Mouse (Mus musculus): ENCODE data around the gene Ppef2. TPM values are rescaled to one million over a fixed set of nuclear protein-coding genes. Genes with fewer than 3 reads are reported as not detected.
A peak's percentile ranks its signal among the peaks of the same experiment; 100 is the strongest.

The Ppef2 gene
- polyA plus RNA-seq, 1 experiment from 2014 or later = 0.45 TPM

- DNase-seq (ENCODE audit: low spot score) = no peak
- Histone ChIP-seq H3K27ac (replicated peaks) (no peak overlapping the region), H3K4me3 (no peak overlapping the region), H3K9me3 (no peaks in the 10 kb centered on the region), H3K36me3 (replicated peaks) (no peaks in the 10 kb centered on the region), H3K4me1 (peaks cover 8% of the 10 kb centered on the region), H3K27me3 (replicated peaks; ENCODE audit: low read depth, poor library complexity, severe bottlenecking) (0 out of 2 replicates have a peak, but pooled peaks cover 2% of the 10 kb centered on the region)
- 81% methylated on average over 4 of the region's 4 CpGs for whole genome bisulfite sequencing
These were observed 22.7 kb downstream of the Ppef2 start for GRCm38 (mm10) chr5:92233366-92233765.

- DNase-seq (ENCODE audit: low spot score) = no peak
- WGBS = 79% methylated on average over 10 of the region's 10 CpGs
- Histone ChIP-seq H3K27ac (replicated peaks) (no peak overlapping the region), H3K4me3 (no peak overlapping the region), H3K4me1 (peaks cover 8% of the 10 kb centered on the region), H3K9me3 (no peaks in the 10 kb centered on the region), H3K36me3 (replicated peaks) (no peaks in the 10 kb centered on the region), H3K27me3 (replicated peaks; ENCODE audit: low read depth, poor library complexity, severe bottlenecking) (no peaks in the 10 kb centered on the region)
These were observed 24.2 kb downstream of the Ppef2 start for GRCm38 (mm10) chr5:92231836-92232235.

GRCm38 (mm10) chr5:92230306-92230705 lies 25.8 kb downstream of the Ppef2 start:
- no peak overlapping the region for H3K27ac ChIP-seq (replicated peaks)
- no peaks in the 10 kb centered on the region for H3K27me3 ChIP-seq (replicated peaks; ENCODE audit: low read depth, poor library complexity, severe bottlenecking)
- H3K9me3 ChIP-seq = no peaks in the 10 kb centered on the region
- whole genome bisulfite sequencing = 85% methylated on average over 11 of the region's 11 CpGs
- no peak for DNase-seq (ENCODE audit: low spot score)
- H3K4me3 ChIP-seq = no peak overlapping the region
- no peaks in the 10 kb centered on the region for H3K36me3 ChIP-seq (replicated peaks)
- H3K4me1 ChIP-seq = peaks cover 5% of the 10 kb centered on the region

- 91% methylated on average over 3 of the region's 3 CpGs for WGBS
- no peak for DNase-seq (ENCODE audit: low spot score)
These were observed 26.6 kb downstream of the Ppef2 start for GRCm38 (mm10) chr5:92229514-92229913.

GRCm38 (mm10) chr5:92228776-92229175 lies 27.3 kb downstream of the Ppef2 start:
- H3K9me3 ChIP-seq = no peaks in the 10 kb centered on the region
- H3K27ac ChIP-seq (replicated peaks) = no peak overlapping the region
- DNase-seq (ENCODE audit: low spot score) = no peak
- no peaks in the 10 kb centered on the region for H3K27me3 ChIP-seq (replicated peaks; ENCODE audit: low read depth, poor library complexity, severe bottlenecking)
- H3K36me3 ChIP-seq (replicated peaks) = no peaks in the 10 kb centered on the region
- H3K4me3 ChIP-seq = peak overlapping the region; percentile 11; the same call in 1 of the 2 replicates
- 26% methylated on average over 10 of the region's 10 CpGs for WGBS
- peaks cover 3% of the 10 kb centered on the region; the same call in 1 of the 2 replicates for H3K4me1 ChIP-seq

More at GRCm38 (mm10) chr5:92229514-92229913, 26.6 kb downstream of the Ppef2 start:
- Histone ChIP-seq H3K27me3 (replicated peaks; ENCODE audit: low read depth, poor library complexity, severe bottlenecking) (no peaks in the 10 kb centered on the region), H3K9me3 (no peaks in the 10 kb centered on the region), H3K4me3 (no peak overlapping the region), H3K4me1 (peaks cover 3% of the 10 kb centered on the region; the same call in 1 of the 2 replicates), H3K27ac (replicated peaks) (no peak overlapping the region), H3K36me3 (replicated peaks) (no peaks in the 10 kb centered on the region)

- H3K9me3 ChIP-seq = no peaks in the 10 kb centered on the region
- H3K36me3 ChIP-seq (replicated peaks) = no peaks in the 10 kb centered on the region
- no peak for DNase-seq (ENCODE audit: low spot score)
- no peak overlapping the region for H3K27ac ChIP-seq (replicated peaks)
- WGBS = 83% methylated on average over 7 of the region's 7 CpGs
- no peaks in the 10 kb centered on the region for H3K27me3 ChIP-seq (replicated peaks; ENCODE audit: low read depth, poor library complexity, severe bottlenecking)
- H3K4me1 ChIP-seq = peaks cover 3% of the 10 kb centered on the region; the same call in 1 of the 2 replicates
- no peak overlapping the region for H3K4me3 ChIP-seq
These were observed 28.3 kb downstream of the Ppef2 start for GRCm38 (mm10) chr5:92227782-92228181.

GRCm38 (mm10) chr5:92220287-92220902 lies 35.7 kb downstream of the Ppef2 start:
- DNase-seq (ENCODE audit: low spot score) = no peak

GRCm38 (mm10) chr5:92219826-92220225 lies 36.3 kb downstream of the Ppef2 start:
- H3K9me3 ChIP-seq = no peaks in the 10 kb centered on the region
- H3K4me3 ChIP-seq = no peak overlapping the region
- no peaks in the 10 kb centered on the region for H3K36me3 ChIP-seq (replicated peaks)
- H3K4me1 ChIP-seq = no peaks in the 10 kb centered on the region
- H3K27me3 ChIP-seq (replicated peaks; ENCODE audit: low read depth, poor library complexity, severe bottlenecking) = no peaks in the 10 kb centered on the region
- 74% methylated on average over 6 of the region's 6 CpGs for WGBS
- H3K27ac ChIP-seq (replicated peaks) = no peak overlapping the region
- no peak for DNase-seq (ENCODE audit: low spot score)

More at GRCm38 (mm10) chr5:92220287-92220902, 35.7 kb downstream of the Ppef2 start:
- Histone ChIP-seq H3K27me3 (replicated peaks; ENCODE audit: low read depth, poor library complexity, severe bottlenecking) (no peaks in the 10 kb centered on the region), H3K4me1 (no peaks in the 10 kb centered on the region), H3K27ac (replicated peaks) (no peak overlapping the region), H3K9me3 (no peaks in the 10 kb centered on the region), H3K4me3 (no peak overlapping the region), H3K36me3 (replicated peaks) (no peaks in the 10 kb centered on the region)
- WGBS = 90% methylated on average over 8 of the region's 8 CpGs

GRCm38 (mm10) chr5:92218915-92219793 lies 36.9 kb downstream of the Ppef2 start:
- H3K27ac ChIP-seq (replicated peaks) = no peak overlapping the region
- no peak for DNase-seq (ENCODE audit: low spot score)
- 40% methylated on average over 17 of the region's 17 CpGs for WGBS
- no peaks in the 10 kb centered on the region for H3K27me3 ChIP-seq (replicated peaks; ENCODE audit: low read depth, poor library complexity, severe bottlenecking)
- H3K36me3 ChIP-seq (replicated peaks) = no peaks in the 10 kb centered on the region
- no peak overlapping the region for H3K4me3 ChIP-seq
- H3K4me1 ChIP-seq = no peaks in the 10 kb centered on the region
- no peaks in the 10 kb centered on the region for H3K9me3 ChIP-seq

- 92% methylated on average over 4 of the region's 4 CpGs for WGBS
- H3K36me3 ChIP-seq (replicated peaks) = no peaks in the 10 kb centered on the region
- H3K4me3 ChIP-seq = no peak within 1 kb of the TSS
- no peaks in the 10 kb centered on the region for H3K4me1 ChIP-seq
- H3K9me3 ChIP-seq = no peaks in the 10 kb centered on the region
- H3K27ac ChIP-seq (replicated peaks) = no peak within 1 kb of the TSS
- DNase-seq (ENCODE audit: low spot score) = no peak
- H3K27me3 ChIP-seq (replicated peaks; ENCODE audit: low read depth, poor library complexity, severe bottlenecking) = no peaks in the 10 kb centered on the region
These were observed 40.8 kb downstream of the Ppef2 start, which contains the start of gene U90926 for GRCm38 (mm10) chr5:92215308-92215707. U90926 (minus strand) TSS chr5:92215408.

GRCm38 (mm10) chr5:92212231-92212630 lies 43.8 kb downstream of the Ppef2 start:
- Histone ChIP-seq H3K9me3 (no peaks in the 10 kb centered on the region), H3K27me3 (replicated peaks; ENCODE audit: low read depth, poor library complexity, severe bottlenecking) (no peaks in the 10 kb centered on the region), H3K36me3 (replicated peaks) (no peaks in the 10 kb centered on the region), H3K27ac (replicated peaks) (no peak overlapping the region), H3K4me3 (no peak overlapping the region), H3K4me1 (no peaks in the 10 kb centered on the region)
- DNase-seq (ENCODE audit: low spot score) = no peak
- 91% methylated on average over 4 of the region's 4 CpGs for WGBS

GRCm38 (mm10) chr5:92210205-92210604 lies 45.9 kb downstream of the Ppef2 start:
- H3K36me3 ChIP-seq (replicated peaks) = 0 out of 2 replicates have a peak, but pooled peaks cover 7% of the 10 kb centered on the region
- no peak overlapping the region for H3K27ac ChIP-seq (replicated peaks)
- WGBS = 82% methylated on average over 8 of the region's 8 CpGs
- no peaks in the 10 kb centered on the region for H3K9me3 ChIP-seq
- H3K4me1 ChIP-seq = no peaks in the 10 kb centered on the region
- no peak for DNase-seq (ENCODE audit: low spot score)
- H3K27me3 ChIP-seq (replicated peaks; ENCODE audit: low read depth, poor library complexity, severe bottlenecking) = no peaks in the 10 kb centered on the region
- no peak overlapping the region for H3K4me3 ChIP-seq
